Mouse (Mus musculus) erythroblast, embryonic 14.5 days (primary cell): Measurements from ENCODE around the gene Fam184a. TPM values are rescaled to one million over a fixed set of nuclear protein-coding genes. Genes with fewer than 3 reads are reported as not detected.
"Not testable (repeated sequence)": the region's sequence is repeated elsewhere in the genome, so short reads cannot be mapped to it uniquely, and the experiment has no call there.

Source experiments
- H3K27me3 ChIP-seq: 2 replicates; pipeline ENCODE4 v1.6.1; 2012; ENCODE audit warnings: inconsistent platforms; ENCODE audit not compliant: control insufficient read depth
- H3K36me3 ChIP-seq: 2 replicates; pipeline ENCODE4 v1.6.1; 2012; ENCODE audit warnings: mild to moderate bottlenecking, inconsistent platforms; ENCODE audit not compliant: control insufficient read depth
- H3K4me1 ChIP-seq: 2 replicates; pipeline ENCODE4 v1.6.1; 2012; ENCODE audit warnings: inconsistent platforms; ENCODE audit not compliant: control insufficient read depth
- H3K4me3 ChIP-seq: replicated peaks from 2 replicates; pipeline ENCODE3; 2012; ENCODE audit warnings: moderate library complexity, mild to moderate bottlenecking, inconsistent platforms
- H3K9me3 ChIP-seq: 2 replicates; pipeline ENCODE4 v1.6.1; 2012; ENCODE audit warnings: low read length, inconsistent platforms, mixed read lengths; ENCODE audit not compliant: control insufficient read depth
- GATA1 ChIP-seq: IDR thresholded peaks from 2 replicates; pipeline ENCODE4 v1.6.1; 2012; ENCODE audit warnings: low read length, inconsistent platforms, mixed read lengths
- TAL1 ChIP-seq: IDR thresholded peaks from 3 replicates; pipeline ENCODE4 v1.6.1; 2012; ENCODE audit warnings: low read length, inconsistent platforms, mixed read lengths
- polyA plus RNA-seq: library from polyadenylated mRNA; stranded (reverse); fragments of >175 nt; gene quantifications from 2 replicates; pipeline ENCODE4 v1.2.3, GENCODE M21; 2012

Fam184a gene
- polyA plus RNA-seq, 1 experiment = not detected

DNA sequence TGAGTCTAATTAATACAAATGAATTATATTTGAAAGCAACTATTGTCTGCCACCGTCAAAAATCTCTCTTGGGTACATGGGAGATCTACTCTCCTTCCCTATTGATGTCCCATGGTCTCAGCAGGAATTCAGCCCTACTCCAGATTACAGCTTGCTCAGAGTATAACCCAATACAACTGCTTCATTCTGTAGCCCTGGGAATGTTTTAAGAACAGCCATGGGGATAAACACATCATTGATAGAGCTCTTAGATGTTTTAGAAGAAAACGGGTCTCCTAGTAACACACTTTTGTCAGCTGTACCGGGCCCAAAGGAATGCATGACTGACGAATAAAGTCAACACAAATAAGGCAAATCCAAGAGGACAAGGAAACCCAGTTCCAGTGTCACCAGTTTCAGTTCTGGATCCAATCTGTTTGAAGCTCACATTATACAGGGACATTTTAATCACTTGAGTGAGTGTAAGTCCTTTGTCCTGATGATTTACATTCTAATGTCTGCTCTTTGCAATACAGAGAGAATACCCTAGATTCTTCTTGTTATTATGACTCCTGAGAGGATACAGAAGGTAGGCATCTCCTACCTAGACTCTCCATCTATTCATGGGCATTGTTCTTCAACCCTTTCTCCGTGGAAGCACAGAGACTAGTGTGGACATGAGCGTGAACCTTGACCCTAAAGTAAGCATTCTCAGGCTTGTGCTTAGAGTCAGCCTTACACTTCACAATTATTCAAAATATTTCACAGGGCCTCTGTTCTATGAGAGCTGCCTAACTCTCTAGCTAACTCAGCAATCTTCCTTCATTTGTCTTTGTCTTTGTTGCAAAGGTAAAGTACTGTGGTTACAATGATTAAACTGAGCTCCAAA is 71.0 kb downstream of the Fam184a start:
- TF ChIP-seq GATA1 (no peak), TAL1 (no peak)
- Histone ChIP-seq H3K9me3 (no peaks in the 10 kb centered on the region), H3K4me1 (no peaks in the 10 kb centered on the region), H3K36me3 (no peaks in the 10 kb centered on the region), H3K4me3 (no peak overlapping the region), H3K27me3 (no peaks in the 10 kb centered on the region)

DNA sequence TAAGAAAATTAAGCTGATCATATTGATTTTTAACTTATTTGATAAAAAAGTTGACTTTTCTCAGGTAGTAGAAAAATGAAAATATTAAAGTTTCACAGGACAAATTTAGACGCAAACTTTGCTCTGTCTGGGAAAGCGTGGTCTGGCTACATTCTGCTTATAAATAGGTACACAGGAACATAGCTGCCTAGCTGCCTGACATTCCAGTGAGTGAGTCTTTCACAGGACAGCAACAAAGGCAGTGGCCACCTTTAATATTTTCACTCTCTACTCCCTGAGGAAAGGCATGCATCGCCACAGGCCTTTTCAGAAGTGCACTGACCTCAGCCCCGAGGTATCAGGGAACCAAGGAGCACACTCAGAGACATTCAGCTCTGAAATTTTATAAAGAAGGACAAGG is 89.1 kb downstream of the Fam184a start:
- Histone ChIP-seq H3K36me3 (no peaks in the 10 kb centered on the region), H3K4me3 (no peak overlapping the region), H3K4me1 (no peaks in the 10 kb centered on the region), H3K9me3 (no peaks in the 10 kb centered on the region), H3K27me3 (no peaks in the 10 kb centered on the region)
- no peak for TF ChIP-seq GATA1
- TF ChIP-seq TAL1 = no peak

DNA sequence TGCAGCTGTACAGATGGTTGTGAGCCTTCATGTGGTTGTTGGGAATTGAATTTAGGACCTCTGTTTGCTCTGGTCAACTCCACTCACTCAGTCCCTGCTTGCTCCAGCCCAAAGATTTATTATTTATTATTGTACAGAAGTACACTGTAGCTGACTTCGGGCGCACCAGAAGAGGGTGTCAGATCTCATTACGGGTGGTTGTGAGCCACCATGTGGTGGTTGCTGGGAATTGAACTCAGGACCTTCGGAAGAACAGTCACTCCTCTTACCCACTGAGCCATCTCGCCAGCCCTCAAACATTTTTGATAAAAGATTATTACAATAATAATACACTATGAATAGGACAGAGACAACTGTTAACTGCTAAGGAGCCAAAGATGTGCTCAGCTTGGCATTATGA is 96.7 kb downstream of the Fam184a start:
- not testable (repeated sequence) for H3K4me3 ChIP-seq, H3K36me3 ChIP-seq, H3K4me1 ChIP-seq, H3K27me3 ChIP-seq, H3K9me3 ChIP-seq

DNA sequence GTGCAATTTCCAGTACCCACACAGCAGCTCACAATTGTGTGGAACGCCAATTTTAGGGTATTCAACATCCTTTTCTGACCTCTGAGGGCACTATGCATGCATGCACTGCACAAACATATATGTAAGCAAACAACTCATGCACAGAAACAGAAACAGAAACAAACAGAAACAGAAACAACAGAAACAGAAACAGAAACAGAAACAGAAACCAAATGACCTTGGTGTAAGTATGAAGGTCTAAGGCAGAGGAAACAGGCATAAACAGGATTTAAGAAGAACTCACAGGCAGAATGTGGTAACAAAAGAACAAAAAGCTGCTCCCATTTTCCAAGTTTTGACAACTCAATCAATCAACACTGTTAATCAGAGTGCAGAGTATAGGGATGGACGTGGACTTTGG is 100.2 kb downstream of the Fam184a start:
- TF ChIP-seq TAL1 (no peak), GATA1 (no peak)
- no peaks in the 10 kb centered on the region for H3K36me3 ChIP-seq
- H3K27me3 ChIP-seq = no peaks in the 10 kb centered on the region
- no peak overlapping the region for H3K4me3 ChIP-seq
- no peaks in the 10 kb centered on the region for H3K4me1 ChIP-seq
- H3K9me3 ChIP-seq = no peaks in the 10 kb centered on the region

DNA sequence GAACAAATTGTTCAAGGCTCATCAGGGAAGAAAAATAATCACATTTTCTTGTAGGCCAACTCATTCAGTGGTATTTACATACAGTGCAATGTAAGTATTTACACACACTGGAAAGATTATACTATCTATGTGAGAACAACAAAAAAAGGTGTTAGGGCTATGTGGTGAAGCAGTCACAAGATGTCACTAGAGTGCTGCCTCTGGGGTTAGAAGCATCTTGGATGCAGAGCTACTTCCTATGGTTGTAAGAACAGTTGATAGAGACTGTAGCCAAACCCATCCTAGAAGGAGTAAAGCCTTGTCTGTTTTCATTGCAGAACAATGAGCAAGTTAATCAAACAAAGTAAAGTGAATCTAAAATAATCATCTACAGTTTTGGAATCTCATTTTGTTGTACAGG is 109.4 kb downstream of the Fam184a start:
- H3K36me3 ChIP-seq = no peaks in the 10 kb centered on the region
- H3K27me3 ChIP-seq = no peaks in the 10 kb centered on the region
- H3K9me3 ChIP-seq = no peaks in the 10 kb centered on the region
- H3K4me1 ChIP-seq = no peaks in the 10 kb centered on the region
- H3K4me3 ChIP-seq = no peak overlapping the region
- TF ChIP-seq TAL1 (no peak), GATA1 (no peak)

DNA sequence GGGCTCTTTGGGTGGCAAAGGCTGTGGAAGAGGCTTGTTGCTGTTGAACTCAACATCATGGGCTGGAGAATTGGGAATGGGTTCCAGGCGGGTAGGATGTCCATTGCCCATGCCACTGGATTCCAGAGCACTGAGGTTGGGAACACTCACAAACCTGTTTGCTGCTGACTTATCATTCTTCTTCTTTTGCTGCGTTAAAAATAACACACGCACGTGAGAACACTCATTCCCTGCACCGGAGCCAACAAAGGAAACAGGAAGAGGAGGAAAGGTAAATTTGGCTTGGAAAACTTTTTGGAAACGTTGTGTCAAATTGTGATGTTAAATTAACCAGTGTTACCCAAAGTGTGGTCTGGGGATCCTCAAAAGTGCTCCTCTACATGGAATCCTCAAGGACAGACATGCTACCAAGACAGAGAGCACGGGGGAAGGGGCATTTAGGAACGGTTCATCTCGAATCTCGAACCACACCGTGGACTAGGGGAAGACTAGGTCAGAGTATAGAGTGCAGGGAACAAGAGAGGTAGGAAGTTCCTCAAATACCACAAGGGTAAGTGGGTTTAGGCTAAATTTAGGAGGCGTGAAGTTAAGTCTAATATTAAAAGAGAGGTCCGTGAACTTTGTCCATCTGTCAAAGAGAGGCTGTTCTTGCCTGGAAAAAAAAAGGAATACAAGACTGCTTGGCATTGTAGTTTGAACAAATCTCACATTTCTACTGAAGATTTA is 115.5 kb downstream of the Fam184a start:
- H3K27me3 ChIP-seq = peaks cover 8% of the 10 kb centered on the region
- H3K36me3 ChIP-seq = no peaks in the 10 kb centered on the region
- no peaks in the 10 kb centered on the region for H3K9me3 ChIP-seq
- H3K4me3 ChIP-seq = no peak overlapping the region
- peaks cover 3% of the 10 kb centered on the region for H3K4me1 ChIP-seq
- TF ChIP-seq TAL1 (no peak), GATA1 (no peak)

DNA sequence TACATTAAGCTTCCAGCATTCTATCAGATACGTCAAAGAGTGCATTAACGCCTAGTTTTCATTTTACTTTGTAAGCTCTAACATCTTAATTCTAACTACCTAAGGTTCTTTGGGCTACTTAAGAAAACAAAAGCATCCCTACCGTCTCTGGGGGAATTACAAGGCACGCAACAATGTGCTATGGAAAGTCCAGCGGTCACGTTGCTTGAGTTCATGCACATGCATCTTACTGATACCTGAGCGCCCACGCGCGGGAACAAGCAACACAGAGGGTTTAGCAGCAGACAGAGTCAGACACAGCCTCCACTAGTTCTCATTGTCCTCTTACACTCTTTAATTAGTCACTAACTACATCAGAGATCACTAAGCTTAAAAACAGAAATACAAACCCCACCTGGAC is 116.8 kb downstream of the Fam184a start:
- Histone ChIP-seq H3K27me3 (peaks cover 8% of the 10 kb centered on the region), H3K4me3 (no peak overlapping the region), H3K4me1 (peaks cover 8% of the 10 kb centered on the region), H3K9me3 (no peaks in the 10 kb centered on the region), H3K36me3 (no peaks in the 10 kb centered on the region)
- no peak for TF ChIP-seq TAL1
- TF ChIP-seq GATA1 = no peak

DNA sequence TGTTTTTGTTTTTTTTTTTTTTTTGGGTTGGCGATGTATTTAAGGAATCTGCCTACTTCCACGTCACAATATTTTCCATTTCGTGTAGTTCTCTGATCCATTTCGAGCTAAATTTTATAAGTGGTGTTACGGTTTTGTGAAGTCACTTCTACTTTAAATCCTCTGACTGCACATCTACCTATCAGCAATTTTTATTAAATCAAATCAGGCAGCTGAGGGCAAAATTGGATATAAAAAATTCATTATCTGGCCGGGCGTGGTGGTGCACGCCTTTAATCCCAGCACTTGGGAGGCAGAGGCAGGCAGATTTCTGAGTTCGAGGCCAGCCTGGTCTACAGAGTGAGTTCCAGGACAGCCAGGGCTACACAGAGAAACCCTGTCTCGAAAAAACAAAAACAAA is 120.6 kb downstream of the Fam184a start, which contains the start of gene Mcm9:
TSS of gene Mcm9 (minus strand) at position 101 of the 400 bp plus-strand sequence.
- H3K4me1 ChIP-seq = peaks cover 24% of the 10 kb centered on the region
- H3K27me3 ChIP-seq, H3K9me3 ChIP-seq: not testable (repeated sequence)
- H3K36me3 ChIP-seq = peaks cover 17% of the 10 kb centered on the region
- peak within 1 kb of the TSS; percentile 98 for H3K4me3 ChIP-seq

DNA sequence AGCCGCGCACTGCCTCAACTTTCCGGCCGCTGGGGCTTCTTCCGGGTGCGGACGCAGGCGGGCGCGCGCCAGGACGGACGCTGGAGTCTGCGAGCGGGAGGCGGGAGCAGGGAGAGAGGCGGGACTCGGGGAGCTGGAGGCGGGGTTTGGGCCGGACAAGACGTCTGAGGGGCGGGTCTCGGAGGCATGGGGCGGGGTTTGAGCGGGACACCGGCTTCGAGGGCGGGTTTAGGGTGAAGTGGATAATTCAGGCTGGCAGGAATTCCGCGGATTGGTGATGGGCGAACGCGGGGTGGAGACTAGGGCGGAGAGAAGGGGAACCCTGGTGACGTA is 121.0 kb downstream of the Fam184a start:
- Histone ChIP-seq H3K27me3 (peaks cover 3% of the 10 kb centered on the region), H3K9me3 (no peaks in the 10 kb centered on the region), H3K4me3 (peak overlapping the region; percentile 98), H3K4me1 (peaks cover 24% of the 10 kb centered on the region), H3K36me3 (peaks cover 22% of the 10 kb centered on the region)
- TF ChIP-seq TAL1 = no peak
- no peak for TF ChIP-seq GATA1
